Mouse (Mus musculus) induced T-regulatory cell, adult 2 months (primary cell): Measurements from ENCODE around the gene Usp2.

Experiments used
- DNase-seq: peaks from one replicate; pipeline ENCODE4 v3.0.0-alpha.2; 2012; ENCODE audit warnings: low read depth

Usp2 gene

DNA sequence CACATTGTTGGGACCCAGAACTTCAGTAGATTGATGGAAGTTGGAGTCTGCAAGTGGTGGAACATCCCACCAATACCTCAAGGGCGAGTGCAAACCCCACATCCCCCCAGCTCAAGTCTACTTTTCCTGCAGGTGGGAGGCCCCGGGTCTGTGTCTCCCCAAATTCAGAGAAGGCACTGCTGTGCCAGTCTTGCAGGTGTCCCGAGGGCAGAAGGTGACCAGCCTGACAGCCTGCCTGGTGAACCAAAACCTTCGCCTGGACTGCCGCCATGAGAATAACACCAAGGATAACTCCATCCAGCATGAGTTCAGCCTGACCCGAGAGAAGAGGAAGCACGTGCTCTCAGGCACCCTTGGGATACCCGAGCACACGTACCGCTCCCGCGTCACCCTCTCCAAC lies 20.4 kb upstream of the Usp2 start:
- DNase-seq, result peak; percentile 44

DNA sequence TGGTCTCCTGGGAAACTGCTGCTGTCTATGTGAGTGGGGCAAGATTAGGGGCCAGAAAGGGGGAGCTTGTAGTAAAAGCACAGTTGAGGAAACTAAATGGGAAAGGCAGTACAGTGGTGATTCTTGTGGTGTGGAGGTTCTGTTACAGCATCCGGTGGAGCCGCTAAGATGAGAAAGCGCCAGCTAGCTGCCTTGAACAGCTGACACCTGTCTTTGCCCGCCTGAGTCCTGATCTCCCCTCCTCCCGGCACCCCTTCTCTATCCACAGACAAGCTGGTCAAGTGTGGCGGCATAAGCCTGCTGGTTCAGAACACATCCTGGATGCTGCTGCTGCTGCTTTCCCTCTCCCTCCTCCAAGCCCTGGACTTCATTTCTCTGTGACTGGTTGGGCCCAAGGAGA lies 19.8 kb upstream of the Usp2 start:
- DNase-seq, result peak; percentile 76

DNA sequence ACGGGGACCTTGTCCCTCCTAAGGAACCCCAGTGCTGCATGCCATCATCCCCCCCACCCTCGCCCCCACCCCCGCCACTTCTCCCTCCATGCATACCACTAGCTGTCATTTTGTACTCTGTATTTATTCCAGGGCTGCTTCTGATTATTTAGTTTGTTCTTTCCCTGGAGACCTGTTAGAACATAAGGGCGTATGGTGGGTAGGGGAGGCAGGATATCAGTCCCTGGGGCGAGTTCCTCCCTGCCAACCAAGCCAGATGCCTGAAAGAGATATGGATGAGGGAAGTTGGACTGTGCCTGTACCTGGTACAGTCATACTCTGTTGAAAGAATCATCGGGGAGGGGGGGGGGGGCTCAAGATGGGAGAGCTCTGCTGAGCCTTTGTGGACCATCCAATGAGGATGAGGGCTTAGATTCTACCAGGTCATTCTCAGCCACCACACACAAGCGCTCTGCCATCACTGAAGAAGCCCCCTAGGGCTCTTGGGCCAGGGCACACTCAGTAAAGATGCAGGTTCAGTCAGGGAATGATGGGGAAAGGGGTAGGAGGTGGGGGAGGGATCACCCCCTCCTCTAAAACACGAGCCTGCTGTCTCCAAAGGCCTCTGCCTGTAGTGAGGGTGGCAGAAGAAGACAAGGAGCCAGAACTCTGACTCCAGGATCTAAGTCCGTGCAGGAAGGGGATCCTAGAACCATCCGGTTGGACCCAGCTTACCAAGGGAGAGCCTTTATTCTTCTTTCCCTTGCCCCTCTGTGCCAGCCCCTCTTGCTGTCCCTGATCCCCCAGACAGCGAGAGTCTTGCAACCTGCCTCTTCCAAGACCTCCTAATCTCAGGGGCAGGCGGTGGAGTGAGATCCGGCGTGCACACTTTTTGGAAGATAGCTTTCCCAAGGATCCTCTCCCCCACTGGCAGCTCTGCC lies 19.0 kb upstream of the Usp2 start:
- DNase-seq, result peak; percentile 29

DNA sequence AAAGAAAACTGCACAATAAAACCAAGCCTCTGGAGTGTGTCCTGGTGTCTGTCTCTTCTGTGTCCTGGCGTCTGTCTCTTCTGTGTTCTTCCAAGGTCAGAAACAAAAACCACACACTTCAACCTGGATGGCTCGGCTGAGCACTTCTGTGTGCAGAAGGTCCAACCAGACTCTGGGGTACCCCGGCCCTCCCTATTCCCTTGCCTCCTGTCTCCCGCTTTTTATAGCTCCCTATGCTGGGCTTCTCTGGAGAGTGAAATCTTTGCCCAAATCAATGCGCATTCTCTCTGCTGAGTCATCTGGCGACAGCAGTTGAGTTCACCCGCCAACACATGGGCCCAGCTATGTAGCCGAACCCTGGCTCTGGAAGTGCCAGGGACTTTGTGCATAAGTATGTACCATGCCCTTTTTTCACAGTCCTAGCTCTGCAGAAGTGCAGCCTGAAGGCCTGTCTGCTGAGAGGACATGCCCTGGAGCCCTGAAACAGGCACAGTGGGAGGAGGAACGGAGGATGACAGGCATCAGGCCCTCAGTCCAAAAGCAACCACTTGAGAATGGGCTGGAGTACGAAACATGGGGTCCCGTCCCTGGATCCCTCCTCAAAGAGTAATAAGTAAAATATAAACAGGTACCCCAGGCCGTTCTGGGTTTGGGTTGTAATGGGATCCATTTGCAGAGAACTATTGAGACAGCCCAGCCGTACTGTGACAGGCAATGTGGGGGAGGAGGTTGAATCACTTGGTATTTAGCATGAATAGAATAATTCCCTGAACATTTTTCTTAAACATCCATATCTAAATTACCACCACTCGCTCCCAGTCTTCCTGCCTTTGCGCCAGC lies 18.1 kb upstream of the Usp2 start:
- DNase-seq, result peak; percentile 32

DNA sequence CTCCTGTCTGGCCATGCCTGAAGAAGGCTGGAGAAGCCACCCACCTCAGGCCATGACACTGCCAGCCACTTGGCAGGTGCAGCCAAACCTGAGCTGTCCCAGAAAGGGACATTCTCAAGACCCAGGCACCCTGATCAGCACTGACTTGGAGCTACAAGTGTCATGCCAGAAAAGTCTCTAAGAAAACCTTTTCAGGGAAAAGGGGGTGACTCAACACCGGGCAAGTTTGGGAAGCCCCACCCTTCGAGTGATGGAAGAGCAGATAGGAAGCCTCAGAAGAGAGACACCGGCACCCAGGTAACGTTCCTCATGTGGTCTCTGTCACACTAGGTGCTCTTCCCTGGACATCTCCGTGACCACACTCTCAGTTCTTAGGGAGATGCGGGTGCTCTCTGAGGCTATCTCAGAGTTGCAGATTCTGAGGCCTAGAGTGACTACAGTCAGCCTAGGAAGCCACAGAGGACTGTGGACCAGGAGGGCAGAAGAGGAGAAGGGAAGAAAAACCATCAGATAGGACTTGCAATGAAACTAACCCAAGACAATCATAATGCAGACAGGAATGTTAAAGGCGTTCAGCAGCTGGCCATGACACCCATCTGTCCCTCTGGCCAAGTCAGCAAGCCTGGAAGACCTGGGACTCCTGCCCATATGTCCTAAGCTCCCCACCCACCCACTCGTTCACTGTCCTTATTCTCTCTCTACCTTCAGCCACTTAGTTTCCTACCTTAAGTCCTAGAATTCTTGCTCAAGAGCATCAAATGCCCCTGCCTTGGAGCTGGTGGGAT lies 17.2 kb upstream of the Usp2 start:
- peak; percentile 29 for DNase-seq

DNA sequence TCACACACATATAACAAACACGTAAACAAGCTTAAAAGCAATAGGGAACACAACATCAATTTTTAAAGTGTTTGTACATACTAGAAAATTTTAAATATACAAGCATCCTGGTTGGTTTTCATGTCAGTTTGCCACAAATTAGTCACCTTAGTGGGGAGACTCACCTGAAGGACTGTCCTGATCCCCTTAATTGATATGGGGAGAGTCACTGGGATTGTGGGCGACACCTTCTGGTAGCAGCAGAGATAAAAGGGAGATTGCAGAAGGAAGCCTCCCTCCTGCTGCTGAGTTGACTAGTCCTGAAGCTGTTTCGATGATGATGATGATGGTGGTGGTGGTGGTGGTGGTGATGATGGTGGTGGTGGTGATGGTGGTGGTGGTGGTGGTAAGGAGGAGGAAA lies 14.0 kb upstream of the Usp2 start:
- peak; percentile 74 for DNase-seq

DNA sequence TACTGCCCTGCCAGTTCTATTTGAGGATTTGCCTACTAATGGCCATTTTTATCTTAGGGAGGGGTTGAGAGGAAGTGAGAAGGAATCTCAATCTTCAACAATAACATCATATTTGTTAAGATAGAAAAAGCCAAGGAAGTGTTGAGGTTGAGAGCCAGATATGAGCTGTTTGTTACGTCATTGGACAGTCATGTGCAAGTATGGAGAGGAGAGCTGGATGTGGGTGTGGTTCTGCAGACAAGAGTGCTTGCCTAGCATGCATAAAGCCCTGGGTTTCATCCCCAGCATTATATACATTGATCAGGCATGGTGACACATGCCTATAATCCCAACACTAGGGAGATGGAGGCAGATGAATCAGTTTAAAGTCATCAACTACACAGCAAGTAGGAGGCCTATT lies 12.9 kb upstream of the Usp2 start:
- DNase-seq, result no peak

DNA sequence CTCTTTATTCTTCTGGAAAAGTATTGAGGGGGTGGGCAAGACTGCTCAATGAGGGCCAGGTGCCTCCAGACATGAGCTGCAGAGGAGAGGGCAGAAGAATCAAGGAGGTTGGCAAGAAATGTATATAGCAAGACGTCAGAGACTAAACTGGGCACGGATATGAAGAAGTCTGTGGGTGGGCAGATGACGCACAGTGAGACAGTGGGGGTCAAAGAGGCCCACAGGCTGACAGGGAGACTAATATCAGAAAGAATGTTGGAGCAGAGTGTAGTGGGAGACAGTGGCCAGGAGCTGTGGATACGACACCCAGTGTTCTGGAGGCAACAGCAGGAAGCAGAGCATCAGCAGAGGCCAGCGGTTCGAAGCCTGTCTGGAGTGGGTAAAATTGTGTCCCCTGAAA lies 8.2 kb upstream of the Usp2 start:
- DNase-seq, result no peak

DNA sequence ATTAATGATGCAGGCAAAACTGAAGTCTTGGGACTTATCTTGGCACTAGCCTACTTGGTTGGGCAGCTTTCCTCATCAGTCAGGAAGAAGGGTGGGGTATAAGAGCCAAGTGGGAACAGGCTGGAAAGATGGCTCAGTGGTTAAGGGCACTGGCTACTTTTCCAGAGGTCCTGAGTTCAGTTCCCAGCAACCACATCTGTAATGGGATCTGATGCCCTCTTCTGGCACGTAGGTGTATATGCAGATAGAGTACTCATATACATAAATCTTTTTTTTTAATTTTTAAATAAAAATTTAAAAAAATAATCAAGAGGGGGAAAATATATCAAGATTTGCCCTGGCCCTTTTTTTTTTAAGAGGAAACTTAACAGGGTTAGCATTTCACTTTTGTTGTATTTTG lies 1.6 kb upstream of the Usp2 start:
- DNase-seq, result no peak

DNA sequence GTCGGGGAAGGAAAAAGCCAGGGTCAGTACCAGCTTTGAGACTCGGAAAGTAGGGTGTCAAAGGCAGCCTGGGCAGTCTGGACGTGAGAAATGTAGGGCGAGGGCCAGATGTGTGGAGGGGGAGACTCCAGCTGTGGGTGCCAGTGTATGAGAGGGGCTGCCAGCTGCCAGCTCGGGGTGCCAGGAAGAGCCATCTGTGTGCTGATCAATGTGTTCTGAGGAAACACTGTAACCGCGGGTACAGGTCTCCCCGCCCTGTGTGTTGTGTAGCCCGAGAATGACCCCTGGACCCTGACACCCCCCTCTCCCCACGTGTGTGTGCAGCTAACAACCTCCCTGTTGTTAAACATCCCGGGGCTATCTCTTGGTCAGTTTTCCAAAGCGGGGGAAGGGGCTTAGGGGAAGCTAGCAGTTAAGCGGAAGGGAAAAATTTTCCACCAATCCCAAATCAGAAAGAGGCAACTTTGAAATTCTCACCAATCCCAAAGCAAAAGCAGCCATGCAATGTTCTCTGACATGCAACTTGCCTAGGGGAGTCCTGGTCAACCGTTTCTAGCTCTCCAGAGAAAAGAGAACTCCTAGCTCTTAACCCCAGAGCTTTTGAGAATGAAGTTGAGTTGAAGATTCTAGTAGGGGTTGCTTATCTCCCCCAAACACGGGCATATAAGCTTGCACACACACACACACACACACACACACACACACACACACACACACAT lies 579 bp downstream of the Usp2 start:
- DNase-seq, result no peak

DNA sequence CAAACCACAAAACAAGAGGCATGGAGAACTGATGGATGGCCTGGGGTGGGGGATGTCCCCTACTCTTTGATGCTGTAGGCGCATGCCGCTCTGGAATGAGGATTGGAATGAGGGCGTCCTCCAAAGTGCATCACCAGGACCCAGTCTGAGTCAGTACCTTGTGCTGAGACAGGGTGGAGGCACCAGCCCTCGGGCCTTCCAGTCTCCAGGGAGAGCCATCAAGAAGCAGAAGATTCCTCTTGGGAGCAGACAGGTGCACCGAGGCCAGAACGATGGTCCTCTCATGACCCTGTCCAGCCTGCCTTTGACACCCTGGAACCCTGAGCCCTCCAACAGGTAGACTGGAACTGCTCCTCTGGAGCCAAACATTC lies 1.1 kb downstream of the Usp2 start:
- no peak for DNase-seq

DNA sequence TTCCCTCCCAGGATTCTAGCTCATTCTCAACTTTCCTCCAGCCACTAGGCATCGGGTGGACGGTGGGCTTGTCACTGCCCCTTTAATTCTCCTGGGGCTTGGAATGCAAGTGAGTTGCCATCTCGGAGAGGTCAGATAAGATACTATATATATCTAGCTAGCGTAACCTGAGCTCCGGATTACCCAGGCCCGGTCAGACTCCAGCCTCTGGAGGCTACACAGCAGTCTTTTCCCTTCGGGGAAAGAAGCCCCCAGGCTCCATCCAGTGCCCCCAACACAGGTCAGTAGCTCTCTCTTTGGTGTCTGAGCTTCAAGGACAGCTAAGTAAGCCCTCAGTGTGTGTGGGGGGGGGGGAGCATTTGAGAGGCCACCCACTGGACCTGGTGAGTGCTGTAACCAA lies 2.4 kb downstream of the Usp2 start:
- no peak for DNase-seq

DNA sequence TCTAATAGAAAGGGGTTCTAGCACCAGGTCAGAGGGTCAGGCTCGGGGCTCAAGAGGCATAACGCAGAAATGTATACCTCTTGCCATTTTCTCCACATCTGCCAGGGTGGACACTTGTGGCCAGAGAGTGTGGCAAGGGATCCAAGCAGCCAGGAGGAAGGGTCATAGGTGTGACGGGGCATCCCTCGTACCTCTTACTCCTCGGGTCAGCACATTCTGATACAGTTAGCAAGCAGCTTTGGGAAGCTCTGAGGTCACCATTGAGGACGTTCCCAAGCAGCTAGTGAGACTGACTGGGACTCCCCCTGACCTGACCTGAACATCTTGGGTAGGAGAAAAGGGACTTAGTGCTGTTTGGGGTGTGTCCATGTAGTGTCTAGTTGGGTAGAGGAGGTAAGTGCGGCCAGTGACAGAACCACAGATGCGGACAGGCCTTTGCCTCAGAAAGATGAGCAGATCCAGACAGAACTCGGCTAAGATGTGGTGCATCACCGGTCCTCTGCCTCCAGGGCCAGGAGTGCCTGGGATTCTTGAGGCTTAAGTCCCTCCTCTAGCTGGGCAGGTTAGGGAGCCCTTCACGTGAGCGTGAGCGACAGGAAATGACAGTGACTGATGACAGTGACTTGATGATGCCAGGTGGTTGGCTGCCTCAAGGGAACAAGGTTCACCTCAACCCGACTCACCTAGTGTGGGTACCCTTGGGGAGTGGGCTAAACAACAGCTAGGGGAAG lies 3.5 kb downstream of the Usp2 start:
- DNase-seq, result no peak

DNA sequence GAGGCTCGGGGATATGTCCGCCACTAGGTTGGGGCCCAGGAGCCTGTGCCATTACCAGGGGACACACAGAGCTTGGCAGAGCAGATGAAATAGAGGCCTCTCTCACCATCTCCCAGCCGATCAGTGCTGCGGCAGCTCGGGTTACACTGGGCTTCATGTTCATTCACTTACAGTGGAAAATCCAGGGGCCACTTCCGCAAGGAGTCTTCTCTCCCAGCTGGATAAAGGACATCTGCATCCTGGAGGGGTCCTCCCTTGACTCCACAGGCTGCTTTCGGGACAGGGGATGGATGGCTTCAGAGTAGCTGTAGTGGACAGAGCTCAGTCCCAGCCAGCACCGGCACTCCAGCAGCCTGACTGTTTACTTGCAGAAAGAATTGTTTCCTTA lies 4.0 kb downstream of the Usp2 start:
- DNase-seq, result no peak

DNA sequence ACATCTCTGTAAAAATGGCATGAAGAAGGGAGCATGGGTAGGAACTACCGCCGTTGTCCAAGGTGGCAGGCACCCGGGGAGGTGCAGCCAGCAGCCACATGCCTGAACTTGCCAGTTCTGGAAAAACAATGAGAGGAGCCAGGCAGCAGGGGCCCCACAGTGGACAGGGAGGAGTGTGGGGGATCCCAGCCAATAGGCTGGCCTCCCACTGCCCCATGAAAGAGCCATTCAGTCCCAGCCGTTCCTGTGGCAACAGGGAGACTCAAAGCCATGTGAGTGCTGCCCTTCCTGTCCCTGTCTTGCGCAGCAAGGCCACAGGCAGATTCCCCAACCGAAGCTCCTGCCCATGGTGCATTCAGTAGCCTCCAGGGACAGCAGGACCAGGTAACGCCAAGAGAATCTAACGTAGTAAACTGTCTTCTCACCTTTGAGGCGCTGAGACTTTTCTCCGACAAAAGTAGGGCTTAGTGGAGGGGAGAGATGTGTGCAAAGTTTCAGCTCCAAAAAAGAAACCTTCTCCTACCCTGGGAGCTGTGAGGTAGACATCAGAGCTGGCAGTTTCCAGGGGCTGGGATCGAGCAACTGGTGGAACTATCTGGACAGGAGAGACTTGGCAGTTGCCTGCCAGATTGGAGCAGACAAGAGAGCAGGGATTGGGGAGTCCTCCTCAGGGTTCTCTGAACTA lies 5.2 kb downstream of the Usp2 start:
- no peak for DNase-seq

DNA sequence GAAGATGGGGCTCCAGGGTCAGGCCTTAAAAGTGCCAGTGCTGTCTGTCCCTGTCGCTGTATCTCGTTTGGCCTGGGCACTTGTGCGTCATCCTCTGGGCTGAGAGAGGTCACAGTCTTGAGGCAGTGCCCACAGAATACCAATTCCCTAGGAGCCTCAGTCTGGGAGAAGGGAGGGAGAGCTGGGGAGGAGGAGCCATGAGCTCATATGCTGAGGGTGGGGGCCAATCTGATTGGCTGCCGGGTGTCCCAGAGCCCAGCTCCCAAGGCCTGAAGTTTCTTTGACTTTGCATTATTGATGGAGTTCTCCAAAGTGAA lies 5.7 kb downstream of the Usp2 start:
- DNase-seq, result no peak

DNA sequence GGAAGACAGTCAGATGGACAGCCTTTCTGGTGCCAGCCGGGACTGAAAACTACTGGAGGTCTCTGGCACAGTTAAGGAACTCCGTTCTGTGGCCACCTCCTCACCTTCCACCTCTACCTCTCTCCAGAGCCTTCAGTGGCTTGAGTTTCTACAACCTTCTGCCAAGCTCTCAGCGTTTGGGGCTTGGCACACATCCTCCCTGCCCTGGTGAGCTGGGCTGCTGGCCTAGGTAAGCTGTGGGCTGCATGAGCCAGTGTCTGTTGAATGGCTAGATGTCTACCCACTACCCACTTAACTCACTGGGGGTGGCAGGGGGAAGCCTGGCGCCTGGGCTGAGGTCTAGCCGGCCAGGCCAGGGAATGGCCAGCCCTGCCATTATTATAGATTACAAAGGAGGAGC lies 6.3 kb downstream of the Usp2 start:
- no peak for DNase-seq

DNA sequence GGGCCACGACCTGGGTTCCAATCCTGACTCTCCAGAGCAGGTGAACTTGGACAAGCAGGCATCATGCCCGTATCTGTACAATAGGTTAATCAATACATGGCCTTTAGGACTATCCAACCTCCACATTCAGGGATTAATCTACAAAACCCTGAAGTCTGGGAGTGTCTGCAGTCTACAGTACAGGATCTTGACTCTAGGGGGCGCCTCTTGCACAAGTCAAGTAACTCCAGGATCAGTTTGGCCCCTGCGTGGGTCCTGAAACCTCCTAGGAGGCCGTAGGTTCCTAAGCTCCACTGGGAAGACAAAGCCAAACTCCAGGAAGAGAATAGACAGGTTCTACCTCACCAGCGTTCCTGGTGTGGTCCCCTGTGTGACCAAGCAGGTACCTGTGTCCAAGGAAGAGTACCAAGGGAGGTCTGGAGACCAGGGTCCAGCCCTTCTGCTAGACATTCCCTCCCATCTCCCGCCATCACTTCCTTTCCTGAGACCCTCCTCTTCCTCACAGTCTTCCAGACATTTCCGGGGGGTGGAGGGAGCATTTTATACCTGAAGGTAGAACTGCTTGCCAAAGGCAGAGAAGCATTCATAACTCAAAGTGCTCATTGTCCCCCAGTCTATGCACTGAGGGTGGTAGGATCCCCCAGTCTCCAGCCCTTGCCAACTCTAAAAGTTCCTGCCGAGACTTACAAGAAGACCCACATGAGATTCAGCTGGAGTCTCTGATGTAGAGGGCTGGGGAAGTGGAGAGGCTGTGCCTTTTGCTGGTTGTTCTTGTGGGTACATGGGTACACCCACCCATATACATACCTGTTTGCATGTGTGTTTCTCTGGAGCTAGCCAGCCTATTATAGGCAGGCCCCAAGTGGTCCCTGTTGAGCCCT lies 7.8 kb downstream of the Usp2 start:
- DNase-seq, result peak; percentile 74

DNA sequence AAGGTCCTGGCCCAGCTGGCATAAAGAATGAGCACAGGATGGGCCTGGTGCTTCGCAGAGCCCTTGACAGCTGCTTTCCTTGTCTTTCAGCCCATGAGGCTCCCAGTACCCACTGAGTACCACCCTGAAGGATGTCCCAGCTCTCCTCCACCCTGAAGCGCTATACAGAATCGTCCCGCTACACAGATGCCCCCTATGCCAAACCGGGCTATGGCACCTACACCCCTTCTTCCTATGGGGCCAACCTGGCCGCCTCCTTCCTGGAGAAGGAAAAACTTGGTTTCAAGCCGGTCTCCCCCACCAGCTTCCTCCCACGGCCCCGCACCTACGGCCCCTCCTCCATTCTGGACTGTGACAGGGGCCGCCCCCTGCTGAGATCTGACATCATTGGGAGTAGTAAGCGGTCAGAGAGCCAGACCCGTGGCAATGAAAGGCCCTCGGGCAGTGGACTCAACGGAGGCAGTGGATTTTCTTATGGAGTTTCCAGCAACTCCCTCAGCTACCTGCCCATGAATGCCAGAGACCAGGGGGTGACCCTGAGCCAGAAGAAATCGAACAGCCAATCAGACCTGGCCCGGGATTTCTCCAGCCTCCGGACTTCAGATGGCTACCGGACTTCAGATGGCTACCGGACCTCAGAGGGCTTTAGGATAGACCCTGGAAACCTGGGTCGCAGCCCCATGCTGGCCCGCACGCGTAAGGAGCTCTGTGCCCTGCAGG lies 8.6 kb downstream of the Usp2 start:
- DNase-seq, result no peak
